Mouse (Mus musculus) forebrain, embryonic 16.5 days (tissue): ENCODE measurements around the gene A630095N17Rik. TPM values are rescaled to one million over a fixed set of nuclear protein-coding genes. Genes with fewer than 3 reads are reported as not detected.
A peak's percentile ranks its signal among the peaks of the same experiment; 100 is the strongest.

Source experiments
- ATAC-seq: fragments of 200-750 bp; cut with Nextera tagmentation; 2 replicates; pipeline ENCODE4 v1.8.0; 2017; ENCODE audit warnings: mild to moderate bottlenecking, moderate library complexity
- H3K27ac ChIP-seq: fragments of 300-500 bp; sonication (generic); 2 replicates; pipeline ENCODE4 v1.5.1; 2014; ENCODE audit warnings: low read length, control low read depth
- H3K27me3 ChIP-seq: fragments of 300-500 bp; sonication (generic); replicated peaks from 2 replicates; pipeline ENCODE4 v1.6.1; 2014; ENCODE audit warnings: low read length; ENCODE audit not compliant: control insufficient read depth, insufficient read depth
- H3K36me3 ChIP-seq: fragments of 300-500 bp; sonication (generic); 2 replicates; pipeline ENCODE4 v1.6.1; 2014; ENCODE audit not compliant: control insufficient read depth, insufficient read depth
- H3K4me1 ChIP-seq: fragments of 300-500 bp; sonication (generic); replicated peaks from 2 replicates; pipeline ENCODE4 v1.6.1; 2014; ENCODE audit warnings: low read length; ENCODE audit not compliant: control insufficient read depth, insufficient read depth
- H3K4me2 ChIP-seq: fragments of 300-500 bp; sonication (generic); 2 replicates; pipeline ENCODE4 v1.6.1; 2014; ENCODE audit warnings: mild to moderate bottlenecking, low read length, control low read depth
- H3K4me3 ChIP-seq: fragments of 300-500 bp; sonication (generic); replicated peaks from 2 replicates; pipeline ENCODE4 v1.5.1; 2014; ENCODE audit warnings: mild to moderate bottlenecking, low read length, control low read depth
- H3K9ac ChIP-seq: fragments of 300-500 bp; sonication (generic); replicated peaks from 2 replicates; pipeline ENCODE4 v1.6.1; 2014; ENCODE audit warnings: low read depth, low read length, control low read depth
- H3K9me3 ChIP-seq: fragments of 300-500 bp; sonication (generic); 2 replicates; pipeline ENCODE4 v1.6.1; 2016; ENCODE audit warnings: low read length; ENCODE audit not compliant: control insufficient read depth
- WGBS: fragments of 180-500 bp; shearing (Covaris S2); extraction: QIAGEN DNeasy Blood & Tissue Kit; methylation state at CpG from one replicate; pipeline ENCODE4 v1.1.7; 2014; 5-methylcytosine and 5-hydroxymethylcytosine counted together
- polyA plus RNA-seq: library from polyadenylated mRNA; unstranded; fragments of >200 nt; fragmentation: Nextera tagmentation; extraction: Ambion mirVana; gene quantifications from 2 replicates; pipeline ENCODE4 v1.2.1, GENCODE M21; 2015

The A630095N17Rik gene
- polyA plus RNA-seq, 1 experiment from 2014 or later: not detected

DNA sequence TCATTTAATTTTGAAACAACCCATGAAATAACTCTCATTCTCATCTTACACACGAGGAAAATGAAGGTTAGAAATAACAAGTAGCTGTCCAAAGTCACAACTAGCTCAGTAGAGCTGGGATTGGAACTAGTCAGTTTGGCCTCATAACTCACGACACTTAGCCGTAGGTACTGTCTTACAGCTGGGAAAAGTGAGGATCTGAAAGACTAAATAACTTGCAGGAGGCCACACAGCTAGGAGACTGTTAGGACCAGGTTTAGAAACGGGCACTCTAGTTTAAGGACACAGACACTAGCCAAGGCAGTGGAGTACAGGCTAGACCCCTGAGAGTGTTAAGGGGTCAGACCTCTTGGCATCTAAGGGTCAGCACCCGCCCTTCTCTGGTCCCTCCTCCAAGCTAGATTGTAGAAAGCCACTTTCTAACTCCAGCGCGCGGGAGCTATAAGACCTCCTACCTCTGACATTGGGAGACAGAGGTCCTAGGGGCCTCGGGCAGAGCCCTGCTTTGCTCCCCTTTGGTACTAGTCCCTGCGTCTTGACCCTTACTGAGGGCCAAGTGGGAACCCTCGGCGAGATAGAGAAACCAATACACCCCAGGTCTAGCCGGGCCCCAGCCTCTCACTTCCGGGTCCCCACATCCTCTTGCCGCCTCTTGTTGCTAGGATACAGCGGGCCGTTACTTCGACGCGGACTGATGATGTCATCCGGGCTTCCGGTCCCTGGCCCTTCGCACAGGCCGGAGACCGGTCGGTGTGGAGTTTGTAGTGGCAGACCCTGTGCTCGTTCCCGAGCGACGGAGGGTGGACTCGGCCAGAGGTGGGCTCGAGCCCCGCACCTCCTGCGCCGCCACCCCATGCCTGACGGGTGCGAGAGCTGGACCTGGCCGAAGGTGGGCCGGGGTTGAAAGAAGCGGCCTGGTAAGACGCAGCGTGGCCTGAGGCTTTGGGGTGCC lies 21.5 kb downstream of the A630095N17Rik start, which contains the start of the genes Glb1l and Stk16:
Gene Glb1l, minus strand, starts transcription at position 678 of the 952 bp plus-strand sequence.
Gene Stk16, plus strand, starts transcription at position 703 of the 952 bp plus-strand sequence.
- Histone ChIP-seq H3K9me3 (no peaks in the 10 kb centered on the region), H3K9ac (peak within 1 kb of the TSS; percentile 92), H3K4me2 (peak within 1 kb of the TSS; percentile 73), H3K36me3 (peaks cover 7% of the 10 kb centered on the region), H3K27ac (no peak within 1 kb of the TSS; the same call in 1 of the 2 replicates), H3K27me3 (0 out of 2 replicates have a peak, but pooled peaks cover 4% of the 10 kb centered on the region), H3K4me3 (peak within 1 kb of the TSS; percentile 96), H3K4me1 (peaks cover 31% of the 10 kb centered on the region)
- peak; percentile 96 for ATAC-seq
- WGBS: 5% methylated on average over 42 of the region's 42 CpGs

DNA sequence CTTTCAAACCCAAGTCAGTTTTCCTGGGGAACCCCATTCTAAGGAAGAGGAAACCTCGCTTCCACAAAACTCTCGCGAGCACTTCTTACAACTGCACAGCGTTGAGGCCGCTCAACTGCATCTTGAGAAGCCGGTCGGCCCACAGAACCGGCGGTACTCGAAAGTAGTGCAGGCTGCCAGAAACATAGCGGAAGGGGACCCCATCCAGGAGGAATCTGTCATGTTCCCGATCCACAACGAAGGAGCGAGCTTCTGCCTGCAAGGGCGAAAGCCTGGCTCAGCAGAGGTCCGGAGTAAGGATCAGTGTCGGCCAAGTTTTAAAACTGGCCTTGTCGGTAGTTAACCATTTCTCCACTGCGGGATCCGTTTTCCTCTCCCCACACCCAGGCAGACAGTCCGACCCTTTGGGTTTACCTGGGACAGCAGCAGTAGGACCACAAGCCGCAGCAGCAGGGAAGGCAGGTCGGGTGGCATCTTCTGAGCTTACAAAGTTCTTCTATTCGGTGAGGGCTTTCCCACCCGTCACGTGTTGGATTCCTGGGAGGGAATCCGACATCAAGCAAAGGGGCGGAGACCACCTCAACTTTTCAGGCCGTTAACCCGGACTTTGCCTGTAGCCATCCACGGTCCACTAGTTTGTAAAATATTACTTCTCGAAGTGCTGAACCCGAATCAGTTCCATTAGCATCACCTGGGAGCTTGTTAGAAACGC lies 22.8 kb downstream of the A630095N17Rik start:
- H3K9ac ChIP-seq: peak overlapping the region; percentile 48
- H3K9me3 ChIP-seq: no peaks in the 10 kb centered on the region
- H3K36me3 ChIP-seq: peaks cover 4% of the 10 kb centered on the region
- no peak for ATAC-seq
- H3K4me2 ChIP-seq: peak overlapping the region; percentile 46
- H3K4me3 ChIP-seq: peak overlapping the region; percentile 32
- no peak overlapping the region for H3K27ac ChIP-seq
- H3K4me1 ChIP-seq: peaks cover 31% of the 10 kb centered on the region
- H3K27me3 ChIP-seq: 0 out of 2 replicates have a peak, but pooled peaks cover 4% of the 10 kb centered on the region
- 12% methylated on average over 34 of the region's 34 CpGs for WGBS

DNA sequence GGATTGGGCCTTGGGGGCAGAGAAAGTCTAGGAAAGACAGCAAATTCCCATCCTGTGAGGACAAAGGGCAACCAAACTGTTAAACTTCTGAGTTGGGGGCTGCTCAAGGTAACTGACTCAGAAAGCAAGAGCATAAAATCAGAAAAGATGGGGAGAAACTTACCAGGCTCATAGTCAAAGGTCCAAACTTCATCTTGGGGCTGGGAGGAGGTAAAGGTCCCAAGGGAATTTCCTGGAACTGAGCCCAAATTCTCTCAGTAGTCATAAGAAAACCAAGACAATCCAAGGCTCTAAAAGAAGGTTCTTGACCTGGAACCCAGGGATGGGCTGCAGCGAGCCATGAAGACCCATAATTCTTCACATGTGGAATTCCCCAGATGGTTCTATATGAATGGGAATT lies 30.7 kb downstream of the A630095N17Rik start:
- H3K9ac ChIP-seq: no peak overlapping the region
- H3K9me3 ChIP-seq: no peaks in the 10 kb centered on the region
- no peak overlapping the region for H3K4me3 ChIP-seq
- no peaks in the 10 kb centered on the region for H3K4me1 ChIP-seq
- 87% methylated on average over 1 of the region's 1 CpGs for WGBS
- peaks cover 17% of the 10 kb centered on the region for H3K36me3 ChIP-seq
- H3K27me3 ChIP-seq: no peaks in the 10 kb centered on the region
- H3K27ac ChIP-seq: no peak overlapping the region
- no peak overlapping the region for H3K4me2 ChIP-seq
- ATAC-seq: no peak

DNA sequence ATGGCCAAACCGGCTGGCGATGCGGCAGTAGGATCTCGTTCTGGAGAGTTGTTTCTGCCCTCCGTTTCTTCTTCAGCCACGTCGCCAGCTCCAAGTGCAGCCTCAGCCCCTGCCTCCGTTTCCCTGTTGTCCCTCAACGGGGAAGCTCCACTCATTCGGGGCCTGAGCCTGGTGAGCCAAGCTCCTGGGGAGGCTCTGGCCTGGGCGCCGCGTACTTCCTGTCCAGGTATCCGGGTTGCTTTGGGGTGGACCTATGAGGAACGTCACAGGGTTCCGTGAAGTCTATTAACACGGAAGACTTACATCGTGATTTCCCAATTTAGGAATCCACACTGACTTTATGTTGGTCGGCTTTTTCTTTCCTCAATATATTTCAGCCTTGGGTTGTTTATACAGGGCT lies 39.5 kb downstream of the A630095N17Rik start:
- whole genome bisulfite sequencing: under 1% methylated on average over 19 of the region's 19 CpGs
- Histone ChIP-seq H3K4me2 (peak overlapping the region; percentile 95), H3K27me3 (no peaks in the 10 kb centered on the region), H3K4me1 (peaks cover 19% of the 10 kb centered on the region), H3K27ac (peak overlapping the region; percentile 81), H3K4me3 (peak overlapping the region; percentile 62), H3K36me3 (peaks cover 7% of the 10 kb centered on the region), H3K9ac (peak overlapping the region; percentile 79), H3K9me3 (no peaks in the 10 kb centered on the region)
- ATAC-seq: no peak

DNA sequence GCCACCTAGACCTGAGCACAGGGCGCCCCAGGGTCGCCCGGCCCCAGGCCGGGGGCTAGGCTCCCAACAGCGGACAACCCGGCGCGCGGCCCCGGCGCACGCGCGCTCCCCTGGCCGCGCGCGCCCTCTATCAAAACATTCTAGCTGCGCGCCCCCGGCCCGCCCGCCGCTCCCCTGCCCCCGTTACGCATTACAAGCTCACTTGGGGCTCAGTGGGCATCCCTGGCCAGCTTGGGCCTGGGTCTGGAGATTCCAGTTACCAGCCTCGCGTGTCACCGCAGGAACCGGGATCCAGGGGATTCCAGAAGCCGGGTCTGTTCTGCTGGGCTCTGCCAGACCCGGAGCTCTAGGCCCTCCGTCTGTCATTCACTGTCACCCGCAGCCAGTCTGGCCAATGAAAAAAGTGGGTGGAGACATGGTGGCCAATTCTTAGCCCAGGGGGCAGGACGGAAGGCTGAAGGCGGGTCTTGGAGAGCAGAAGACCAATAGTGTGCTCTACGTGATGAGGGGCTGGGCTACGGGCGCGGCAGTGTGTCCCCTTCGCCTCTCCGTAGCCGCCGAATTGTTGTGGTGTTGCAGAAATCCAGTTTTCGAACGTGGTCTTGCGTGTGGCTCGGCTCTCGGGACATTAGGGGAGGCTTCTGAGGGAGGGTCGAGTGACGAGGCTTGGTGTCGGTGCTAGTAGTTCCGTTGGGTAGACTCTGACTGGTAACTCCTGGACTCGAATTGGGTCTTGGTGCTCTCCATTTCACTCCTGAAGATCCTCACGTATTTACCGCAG lies 40.1 kb downstream of the A630095N17Rik start, which contains the start of the genes Ankzf1 and Atg9a:
Gene Ankzf1, plus strand, starts transcription at position 530 of the 781 bp plus-strand sequence.
Gene Atg9a, minus strand, starts transcription at position 575 of the 781 bp plus-strand sequence.
- H3K9ac ChIP-seq: peak within 1 kb of the TSS; percentile 79
- H3K36me3 ChIP-seq: peaks cover 5% of the 10 kb centered on the region
- WGBS: under 1% methylated on average over 56 of the region's 56 CpGs
- H3K27ac ChIP-seq: peak within 1 kb of the TSS; percentile 87
- peak within 1 kb of the TSS; percentile 95 for H3K4me2 ChIP-seq
- H3K4me1 ChIP-seq: peaks cover 19% of the 10 kb centered on the region
- H3K9me3 ChIP-seq: no peaks in the 10 kb centered on the region
- peak; percentile 100 for ATAC-seq
- H3K4me3 ChIP-seq: peak within 1 kb of the TSS; percentile 62
- H3K27me3 ChIP-seq: no peaks in the 10 kb centered on the region

DNA sequence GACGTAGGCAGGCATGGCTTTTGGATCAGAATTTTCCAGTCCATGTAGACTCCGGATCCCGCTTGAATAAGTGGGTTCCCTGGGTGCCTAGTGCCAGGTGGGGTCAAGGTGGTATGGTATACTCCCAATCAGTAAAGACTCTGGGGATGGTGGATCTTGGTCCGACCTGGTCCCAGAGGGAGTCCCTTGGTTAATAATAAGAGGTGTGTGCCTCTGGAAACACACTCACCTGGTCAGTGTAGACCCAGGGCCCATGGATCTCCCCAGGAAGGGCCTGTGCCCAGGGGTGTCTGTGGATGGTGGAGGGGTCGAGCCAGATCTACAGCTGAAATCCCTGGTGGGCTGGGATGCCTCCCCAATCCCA lies 40.7 kb downstream of the A630095N17Rik start:
- H3K4me3 ChIP-seq: peak overlapping the region; percentile 62

DNA sequence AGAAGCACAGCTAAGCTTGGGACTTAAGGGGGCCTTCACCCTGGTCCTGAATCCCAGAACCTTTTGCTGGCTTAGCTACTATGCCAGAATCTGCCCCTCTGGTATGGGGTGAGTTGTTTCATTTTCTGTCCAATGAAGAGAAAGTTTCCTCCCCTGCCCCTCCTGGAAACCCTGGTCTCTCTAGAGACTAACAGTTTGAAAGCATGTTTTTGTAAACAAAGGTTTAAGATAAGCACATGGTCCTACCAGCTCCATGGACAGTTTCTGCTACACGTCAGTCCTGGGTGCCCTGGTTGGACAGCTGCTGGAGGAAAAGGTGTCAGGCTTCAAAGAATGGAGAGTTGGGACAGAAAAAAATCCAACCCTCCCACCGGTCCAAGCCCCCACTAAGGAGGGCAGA lies 41.3 kb downstream of the A630095N17Rik start:
- no peak overlapping the region for H3K4me3 ChIP-seq
- H3K27ac ChIP-seq: no peak overlapping the region
- H3K4me1 ChIP-seq: peaks cover 19% of the 10 kb centered on the region
- peaks cover 12% of the 10 kb centered on the region for H3K36me3 ChIP-seq
- peak overlapping the region; percentile 70 for H3K4me2 ChIP-seq
- H3K9ac ChIP-seq: no peak overlapping the region
- H3K9me3 ChIP-seq: no peaks in the 10 kb centered on the region
- WGBS: 80% methylated on average over 2 of the region's 2 CpGs
- no peaks in the 10 kb centered on the region for H3K27me3 ChIP-seq
- no peak for ATAC-seq

More for the DNA sequence above, 40.7 kb downstream of the A630095N17Rik start:
- Histone ChIP-seq H3K27ac (peak overlapping the region; percentile 87), H3K4me2 (peak overlapping the region; percentile 70), H3K36me3 (peaks cover 8% of the 10 kb centered on the region), H3K27me3 (no peaks in the 10 kb centered on the region), H3K9me3 (no peaks in the 10 kb centered on the region), H3K9ac (peak overlapping the region; percentile 74), H3K4me1 (peaks cover 19% of the 10 kb centered on the region)
- no peak for ATAC-seq
- 43% methylated on average over 5 of the region's 5 CpGs for WGBS

DNA sequence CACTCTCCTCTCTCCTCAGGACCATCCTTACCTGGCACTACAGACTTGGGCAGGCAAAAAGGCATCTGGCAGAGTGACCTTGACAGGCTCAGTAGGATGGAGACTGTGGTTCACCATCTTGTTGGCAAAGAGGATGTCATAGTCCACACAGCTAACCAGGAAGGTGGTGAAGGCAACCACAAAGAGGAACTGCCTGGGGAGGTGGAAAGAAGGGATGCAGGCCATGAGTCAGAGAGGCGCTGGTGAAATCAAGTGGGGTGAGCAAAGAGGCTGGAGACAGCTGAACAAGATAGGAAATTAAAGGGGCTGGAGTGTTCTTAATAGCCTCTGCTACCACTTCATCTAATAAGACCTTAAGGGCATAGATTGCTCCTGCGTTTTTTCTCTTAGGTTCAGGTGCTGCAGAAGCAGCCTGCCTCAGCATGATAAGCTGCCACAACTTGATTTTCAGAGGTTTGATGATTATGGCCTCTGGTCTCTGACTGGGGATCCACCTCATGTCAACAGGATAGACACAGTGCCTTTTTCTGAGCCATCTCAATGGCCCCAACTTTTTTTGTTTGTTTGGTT lies 43.9 kb downstream of the A630095N17Rik start:
- peaks cover 13% of the 10 kb centered on the region for H3K4me1 ChIP-seq
- WGBS: 89% methylated on average over 2 of the region's 2 CpGs
- H3K4me2 ChIP-seq: no peak overlapping the region
- H3K36me3 ChIP-seq: peaks cover 23% of the 10 kb centered on the region
- H3K9me3 ChIP-seq: no peaks in the 10 kb centered on the region
- no peak overlapping the region for H3K4me3 ChIP-seq
- no peak for ATAC-seq
- H3K27ac ChIP-seq: no peak overlapping the region
- H3K9ac ChIP-seq: no peak overlapping the region
- no peaks in the 10 kb centered on the region for H3K27me3 ChIP-seq
